Mouse (Mus musculus) activated CD4-positive, CD25-positive, alpha-beta regulatory T cell, adult 4 months (primary cell): ENCODE measurements around the gene Grap2. TPM values are rescaled to one million over a fixed set of nuclear protein-coding genes. Genes with fewer than 3 reads are reported as not detected.

Experiments
- ATAC-seq: one replicate; pipeline ENCODE4 v1.8.0; 2017
- polyA plus RNA-seq, 2 experiments: library from polyadenylated mRNA; unstranded; fragments of 100-300 nt; shearing (Covaris generic); gene quantifications; one replicate each; pipeline ENCODE4 v1.2.1; 2017

Gene Grap2
- 10 to 100 TPM; 43.4 to 46.5 TPM for polyA plus RNA-seq

GRCm38 (mm10) chr15:80572291-80572690, at the start of gene Grap2:
TSS of gene Grap2 (plus strand) at chr15:80572594.
- ATAC-seq: peak; percentile 93

GRCm38 (mm10) chr15:80529955-80530869, 42.2 kb upstream of the Grap2 start:
- ATAC-seq: no peak

GRCm38 (mm10) chr15:80531026-80531425, 41.4 kb upstream of the Grap2 start:
- ATAC-seq: no peak

GRCm38 (mm10) chr15:80532281-80533072, 39.9 kb upstream of the Grap2 start:
- ATAC-seq: no peak

GRCm38 (mm10) chr15:80533274-80533673, 39.1 kb upstream of the Grap2 start:
- no peak for ATAC-seq

GRCm38 (mm10) chr15:80536051-80536450, 36.3 kb upstream of the Grap2 start:
- ATAC-seq: no peak

GRCm38 (mm10) chr15:80538075-80538474, 34.3 kb upstream of the Grap2 start:
- peak; percentile 67 for ATAC-seq

- ATAC-seq: peak; percentile 64
Measured at GRCm38 (mm10) chr15:80538671-80539340, 33.6 kb upstream of the Grap2 start.

GRCm38 (mm10) chr15:80544115-80544514, 28.3 kb upstream of the Grap2 start:
- ATAC-seq: peak; percentile 52

- no peak for ATAC-seq
Measured at GRCm38 (mm10) chr15:80545430-80545829, 27.0 kb upstream of the Grap2 start.

GRCm38 (mm10) chr15:80554860-80555822, 17.3 kb upstream of the Grap2 start:
- peak; percentile 68 for ATAC-seq

- ATAC-seq: no peak
Measured at GRCm38 (mm10) chr15:80556021-80556420, 16.4 kb upstream of the Grap2 start.

- ATAC-seq: no peak
Measured at GRCm38 (mm10) chr15:80557745-80558144, 14.6 kb upstream of the Grap2 start.

GRCm38 (mm10) chr15:80559534-80559933, 12.9 kb upstream of the Grap2 start:
- no peak for ATAC-seq

GRCm38 (mm10) chr15:80559978-80560377, 12.4 kb upstream of the Grap2 start:
- no peak for ATAC-seq

GRCm38 (mm10) chr15:80560646-80561580, 11.5 kb upstream of the Grap2 start:
- peak; percentile 45 for ATAC-seq

GRCm38 (mm10) chr15:80562446-80562845, 9.9 kb upstream of the Grap2 start:
- peak; percentile 69 for ATAC-seq

- no peak for ATAC-seq
Measured at GRCm38 (mm10) chr15:80563634-80564208, 8.7 kb upstream of the Grap2 start.

- no peak for ATAC-seq
Measured at GRCm38 (mm10) chr15:80565106-80565665, 7.2 kb upstream of the Grap2 start, which contains the start of gene Enthd1. TSS of gene Enthd1 (minus strand) at chr15:80565156.

- ATAC-seq: peak; percentile 3
Measured at GRCm38 (mm10) chr15:80566696-80567095, 5.7 kb upstream of the Grap2 start.
